Mouse (Mus musculus): ENCODE data around the gene Tbc1d2b. TPM values are rescaled to one million over a fixed set of nuclear protein-coding genes. Genes with fewer than 3 reads are reported as not detected.

Tbc1d2b gene
- polyA plus RNA-seq, 1 experiment: 45.5 TPM

- TF ChIP-seq CTCF (IDR thresholded peaks at IDR 0.05; ENCODE audit: borderline replicate concordance, insufficient read depth, low read length): no peak
- no peak for TF ChIP-seq POLR2A (IDR thresholded peaks at IDR 0.05; ENCODE audit: low read depth, low read length)
- Histone ChIP-seq H3K27ac (ENCODE audit: insufficient read depth, low read length) (peak overlapping the region; percentile 54), H3K4me1 (ENCODE audit: control insufficient read depth, insufficient read depth, low read length) (peaks cover 3% of the 10 kb centered on the region), H3K4me3 (ENCODE audit: insufficient read depth, low read length) (no peak overlapping the region)
Observed at GRCm38 (mm10) chr9:90266926-90267325, 3.7 kb downstream of the Tbc1d2b start.

- TF ChIP-seq POLR2A (IDR thresholded peaks at IDR 0.05; ENCODE audit: low read depth, low read length) (no peak), CTCF (IDR thresholded peaks at IDR 0.05; ENCODE audit: borderline replicate concordance, insufficient read depth, low read length) (no peak)
- peak overlapping the region; percentile 54 for H3K27ac ChIP-seq (ENCODE audit: insufficient read depth, low read length)
- no peak overlapping the region for H3K4me3 ChIP-seq (ENCODE audit: insufficient read depth, low read length)
- peaks cover 4% of the 10 kb centered on the region for H3K4me1 ChIP-seq (ENCODE audit: control insufficient read depth, insufficient read depth, low read length)
Observed at GRCm38 (mm10) chr9:90266059-90266458, 4.5 kb downstream of the Tbc1d2b start.

- Histone ChIP-seq H3K27ac (ENCODE audit: insufficient read depth, low read length) (no peak overlapping the region), H3K4me1 (ENCODE audit: control insufficient read depth, insufficient read depth, low read length) (peaks cover 6% of the 10 kb centered on the region), H3K4me3 (ENCODE audit: insufficient read depth, low read length) (no peak overlapping the region)
- TF ChIP-seq POLR2A (IDR thresholded peaks at IDR 0.05; ENCODE audit: low read depth, low read length) (no peak), CTCF (IDR thresholded peaks at IDR 0.05; ENCODE audit: borderline replicate concordance, insufficient read depth, low read length) (no peak)
Observed at GRCm38 (mm10) chr9:90265322-90266039, 5.1 kb downstream of the Tbc1d2b start.

- no peak for TF ChIP-seq POLR2A (IDR thresholded peaks at IDR 0.05; ENCODE audit: low read depth, low read length)
- no peak for TF ChIP-seq CTCF (IDR thresholded peaks at IDR 0.05; ENCODE audit: borderline replicate concordance, insufficient read depth, low read length)
- peak overlapping the region; percentile 77 for H3K27ac ChIP-seq (ENCODE audit: insufficient read depth, low read length)
- H3K4me1 ChIP-seq (ENCODE audit: control insufficient read depth, insufficient read depth, low read length): peaks cover 6% of the 10 kb centered on the region
- no peak overlapping the region for H3K4me3 ChIP-seq (ENCODE audit: insufficient read depth, low read length)
Observed at GRCm38 (mm10) chr9:90263340-90263679, 7.3 kb downstream of the Tbc1d2b start.

GRCm38 (mm10) chr9:90262591-90263339 is 7.8 kb downstream of the Tbc1d2b start:
- Histone ChIP-seq H3K27ac (ENCODE audit: insufficient read depth, low read length) (peak overlapping the region; percentile 77), H3K4me1 (ENCODE audit: control insufficient read depth, insufficient read depth, low read length) (peaks cover 6% of the 10 kb centered on the region), H3K4me3 (ENCODE audit: insufficient read depth, low read length) (no peak overlapping the region)
- TF ChIP-seq POLR2A (IDR thresholded peaks at IDR 0.05; ENCODE audit: low read depth, low read length) (no peak), CTCF (IDR thresholded peaks at IDR 0.05; ENCODE audit: borderline replicate concordance, insufficient read depth, low read length) (no peak)

- H3K4me3 ChIP-seq (ENCODE audit: insufficient read depth, low read length): no peak overlapping the region
- TF ChIP-seq POLR2A (IDR thresholded peaks at IDR 0.05; ENCODE audit: low read depth, low read length) (no peak), CTCF (IDR thresholded peaks at IDR 0.05; ENCODE audit: borderline replicate concordance, insufficient read depth, low read length) (no peak)
- H3K4me1 ChIP-seq (ENCODE audit: control insufficient read depth, insufficient read depth, low read length): peaks cover 6% of the 10 kb centered on the region
- no peak overlapping the region for H3K27ac ChIP-seq (ENCODE audit: insufficient read depth, low read length)
Observed at GRCm38 (mm10) chr9:90262063-90262462, 8.5 kb downstream of the Tbc1d2b start.

GRCm38 (mm10) chr9:90260600-90261375 is 9.8 kb downstream of the Tbc1d2b start:
- TF ChIP-seq POLR2A (IDR thresholded peaks at IDR 0.05; ENCODE audit: low read depth, low read length) (no peak), CTCF (IDR thresholded peaks at IDR 0.05; ENCODE audit: borderline replicate concordance, insufficient read depth, low read length) (no peak)
- Histone ChIP-seq H3K4me3 (ENCODE audit: insufficient read depth, low read length) (no peak overlapping the region), H3K4me1 (ENCODE audit: control insufficient read depth, insufficient read depth, low read length) (peaks cover 12% of the 10 kb centered on the region), H3K27ac (ENCODE audit: insufficient read depth, low read length) (peak overlapping the region; percentile 28; the same call in 1 of the 2 replicates)

GRCm38 (mm10) chr9:90260079-90260478 is 10.5 kb downstream of the Tbc1d2b start:
- Histone ChIP-seq H3K4me1 (ENCODE audit: control insufficient read depth, insufficient read depth, low read length) (peaks cover 12% of the 10 kb centered on the region), H3K4me3 (ENCODE audit: insufficient read depth, low read length) (no peak overlapping the region), H3K27ac (ENCODE audit: insufficient read depth, low read length) (no peak overlapping the region)
- no peak for TF ChIP-seq CTCF (IDR thresholded peaks at IDR 0.05; ENCODE audit: borderline replicate concordance, insufficient read depth, low read length)
- no peak for TF ChIP-seq POLR2A (IDR thresholded peaks at IDR 0.05; ENCODE audit: low read depth, low read length)

- TF ChIP-seq POLR2A (IDR thresholded peaks at IDR 0.05; ENCODE audit: low read depth, low read length) (no peak), CTCF (IDR thresholded peaks at IDR 0.05; ENCODE audit: borderline replicate concordance, insufficient read depth, low read length) (no peak)
- no peak overlapping the region for H3K27ac ChIP-seq (ENCODE audit: insufficient read depth, low read length)
Observed at GRCm38 (mm10) chr9:90259400-90259950, 11.1 kb downstream of the Tbc1d2b start.

More at GRCm38 (mm10) chr9:90259400-90259950, 11.1 kb downstream of the Tbc1d2b start:
- Histone ChIP-seq H3K4me3 (ENCODE audit: insufficient read depth, low read length) (no peak overlapping the region), H3K4me1 (ENCODE audit: control insufficient read depth, insufficient read depth, low read length) (peaks cover 12% of the 10 kb centered on the region)
